Mouse (Mus musculus) testis, adult 10 weeks (tissue): Measurements from ENCODE around the gene Vmn2r35. TPM values are rescaled to one million over a fixed set of nuclear protein-coding genes. Genes with fewer than 3 reads are reported as not detected.

Source experiments
- polyA plus RNA-seq: library from polyadenylated mRNA; stranded (reverse); fragments of 350-450 nt; fragmentation: Illumina TruSeq; extraction: RNeasy Lipid Tissue Mini Kit (QIAGEN cat#74804); gene quantifications from one replicate; pipeline ENCODE4 v1.2.3, GENCODE M21; 2014; ENCODE audit warnings: low read depth, low replicate concordance

Vmn2r35 gene
- not detected for polyA plus RNA-seq

DNA sequence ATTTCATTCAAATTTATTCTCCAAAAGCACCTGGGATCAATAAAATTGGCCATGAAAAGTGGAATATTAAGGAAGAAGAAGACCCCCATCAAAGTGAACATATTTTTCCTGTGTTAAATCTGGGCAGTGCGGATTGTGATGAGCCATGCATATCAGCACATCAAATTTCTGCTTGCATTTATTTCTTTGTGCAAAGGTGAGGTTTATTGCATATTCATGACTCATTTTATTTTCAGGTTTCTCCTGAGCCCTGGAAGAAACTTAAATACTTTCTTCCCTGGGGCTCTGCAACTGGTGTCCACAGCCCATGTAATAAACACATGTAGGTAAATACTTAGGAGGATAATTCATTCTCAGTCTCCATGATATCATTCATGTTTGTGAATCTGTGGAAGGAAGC is at the start of gene Vmn2r35:
Gene Vmn2r35, minus strand, starts transcription at position 101 of the 400 bp plus-strand sequence.

Other genes with a start within 250 kb of the Vmn2r35 start
- not detected for gene Vmn2r34, start 130.4 kb downstream of the Vmn2r35 start, polyA plus RNA-seq
- not detected for gene Vmn2r36, start 82.6 kb upstream of the Vmn2r35 start, polyA plus RNA-seq